Mouse (Mus musculus) liver, embryonic 12.5 days (tissue): Measurements from ENCODE around the gene Cd34. TPM values are rescaled to one million over a fixed set of nuclear protein-coding genes. Genes with fewer than 3 reads are reported as not detected.

Experiments used
- ATAC-seq: fragments of 200-750 bp; cut with Nextera tagmentation; 2 replicates; pipeline ENCODE4 v1.8.0; 2017; ENCODE audit warnings: moderate number of reproducible peaks, mild to moderate bottlenecking, moderate library complexity
- H3K27ac ChIP-seq: fragments of 300-500 bp; sonication (generic); 2 replicates; pipeline ENCODE4 v1.5.1; 2016; ENCODE audit warnings: mild to moderate bottlenecking
- H3K27me3 ChIP-seq: fragments of 300-500 bp; sonication (generic); replicated peaks from 2 replicates; pipeline ENCODE4 v1.6.1; 2016; ENCODE audit warnings: mild to moderate bottlenecking, moderate library complexity
- H3K36me3 ChIP-seq: fragments of 300-500 bp; sonication (generic); 2 replicates; pipeline ENCODE4 v1.6.1; 2016; ENCODE audit warnings: mild to moderate bottlenecking, moderate library complexity
- H3K4me1 ChIP-seq: fragments of 300-500 bp; sonication (generic); 2 replicates; pipeline ENCODE4 v1.6.1; 2016
- H3K4me2 ChIP-seq: fragments of 300-500 bp; sonication (generic); 2 replicates; pipeline ENCODE4 v1.6.1; 2016; ENCODE audit warnings: mild to moderate bottlenecking, moderate library complexity
- H3K4me3 ChIP-seq: fragments of 300-500 bp; sonication (generic); 2 replicates; pipeline ENCODE4 v1.5.1; 2016; ENCODE audit warnings: mild to moderate bottlenecking, moderate library complexity
- H3K9ac ChIP-seq: fragments of 300-500 bp; sonication (generic); 2 replicates; pipeline ENCODE4 v1.6.1; 2016; ENCODE audit warnings: mild to moderate bottlenecking, moderate library complexity
- H3K9me3 ChIP-seq: fragments of 300-500 bp; sonication (generic); replicated peaks from 2 replicates; pipeline ENCODE4 v1.6.1; 2016; ENCODE audit warnings: mild to moderate bottlenecking, moderate library complexity
- WGBS: fragments of 180-500 bp; shearing (Covaris S2); methylation state at CpG from one replicate; pipeline ENCODE4 v1.1.7; 2016; ENCODE audit not compliant: insufficient replicate concordance; 5-methylcytosine and 5-hydroxymethylcytosine counted together
- polyA plus RNA-seq: library from polyadenylated mRNA; unstranded; fragments of >200 nt; fragmentation: Nextera tagmentation; extraction: Ambion mirVana; gene quantifications from 2 replicates; pipeline ENCODE4 v1.2.1, GENCODE M21; 2016

Cd34 gene
- polyA plus RNA-seq, 1 experiment from 2014 or later: 28.3 TPM

DNA sequence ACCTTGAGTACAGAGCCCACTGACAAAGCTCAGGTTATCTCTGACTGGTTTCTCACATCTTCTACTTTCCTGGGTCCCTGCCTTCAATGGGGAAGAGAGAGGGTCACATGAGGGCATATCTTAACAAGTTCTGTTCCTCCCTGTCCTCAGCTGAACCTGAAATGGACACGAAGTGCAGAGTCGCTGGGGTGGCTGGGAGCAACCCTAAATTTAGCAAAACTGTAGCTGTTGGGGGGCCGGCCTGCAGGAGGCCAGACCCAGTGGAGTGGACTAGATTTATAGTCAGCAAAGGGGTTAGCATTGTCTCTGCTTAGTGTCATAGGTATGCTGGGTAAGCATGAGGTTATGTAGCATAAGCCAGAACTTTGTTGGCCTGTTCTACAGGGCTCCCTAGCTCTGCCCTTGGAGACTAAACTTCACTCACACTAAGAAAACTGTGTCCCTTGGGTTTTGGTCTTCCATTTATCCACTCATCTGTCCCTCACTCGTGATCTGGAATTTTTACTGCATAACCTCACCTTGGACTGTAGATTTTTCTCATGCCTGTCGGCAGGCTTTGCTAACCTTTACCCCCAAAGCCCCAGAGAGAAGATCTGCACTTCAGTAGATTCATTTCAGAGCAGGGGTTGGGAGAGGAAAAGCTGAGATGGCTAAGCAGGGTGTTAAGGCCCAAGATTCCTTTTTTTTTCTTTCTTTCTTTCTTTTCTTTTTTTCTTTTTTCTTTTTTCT lies 54.1 kb downstream of the Cd34 start:
- H3K36me3 ChIP-seq: no peaks in the 10 kb centered on the region
- ATAC-seq: 0 out of 2 replicates have a peak, but pooled peaks have one; percentile 19
- no peaks in the 10 kb centered on the region for H3K27me3 ChIP-seq
- H3K4me2 ChIP-seq: no peak overlapping the region
- WGBS: 54% methylated on average over 5 of the region's 5 CpGs
- no peak overlapping the region for H3K27ac ChIP-seq
- H3K4me3 ChIP-seq: no peak overlapping the region
- peaks cover 30% of the 10 kb centered on the region for H3K4me1 ChIP-seq
- no peak overlapping the region for H3K9ac ChIP-seq
- H3K9me3 ChIP-seq: no peaks in the 10 kb centered on the region

DNA sequence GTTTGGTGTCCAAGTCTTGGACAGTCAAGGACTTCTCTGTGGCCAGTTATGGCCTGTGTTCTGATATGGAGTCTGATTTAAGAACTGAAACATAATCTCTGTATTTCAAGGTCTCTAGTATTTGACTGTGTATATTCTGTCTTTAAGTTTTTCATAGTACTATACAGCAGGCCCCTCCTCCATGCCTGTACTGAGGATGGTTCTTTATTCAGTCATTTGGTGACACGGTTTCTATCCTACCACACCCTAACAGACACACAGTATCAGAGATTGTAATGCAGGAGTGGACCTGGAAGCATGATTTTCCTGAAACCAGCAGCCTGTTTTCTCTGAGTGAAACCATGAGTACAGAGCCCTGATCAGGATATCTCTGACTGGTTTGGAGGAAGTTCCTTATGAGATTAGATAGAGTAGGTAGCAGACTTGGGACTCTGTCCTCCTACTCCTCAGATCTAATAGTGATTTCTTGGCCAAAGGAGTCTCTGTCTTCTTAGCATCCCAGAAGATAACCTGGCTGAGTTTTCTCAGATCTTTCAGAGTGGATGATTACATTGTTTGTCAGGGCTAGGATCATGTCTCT lies 54.9 kb downstream of the Cd34 start:
- no peaks in the 10 kb centered on the region for H3K36me3 ChIP-seq
- no peak overlapping the region for H3K9ac ChIP-seq
- 29% methylated on average over 1 of the region's 1 CpGs for WGBS
- H3K27me3 ChIP-seq: no peaks in the 10 kb centered on the region
- no peaks in the 10 kb centered on the region for H3K9me3 ChIP-seq
- H3K4me1 ChIP-seq: peaks cover 30% of the 10 kb centered on the region
- H3K4me2 ChIP-seq: no peak overlapping the region
- no peak overlapping the region for H3K4me3 ChIP-seq
- H3K27ac ChIP-seq: no peak overlapping the region
- ATAC-seq: peak; percentile 36; the same call in 1 of the 2 replicates

DNA sequence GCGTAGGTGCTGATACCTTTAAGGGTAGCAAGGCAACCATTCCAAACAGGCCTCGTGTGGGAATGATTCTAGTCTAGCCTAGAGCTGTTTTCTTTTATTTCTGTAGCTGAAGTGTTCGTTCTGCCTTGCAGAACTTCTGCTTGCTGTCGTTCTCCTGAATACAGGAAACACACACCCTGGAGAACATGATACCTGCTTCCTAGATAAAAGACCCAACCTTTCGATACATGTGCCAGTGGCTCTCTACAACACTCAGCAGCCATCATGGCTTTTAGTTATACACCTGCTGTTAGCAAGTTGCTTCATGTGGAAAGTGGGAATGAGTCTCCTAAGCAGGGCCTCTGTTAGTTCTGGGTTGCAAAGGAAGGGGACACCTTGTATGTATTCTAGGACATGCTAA lies 55.6 kb downstream of the Cd34 start:
- H3K4me3 ChIP-seq: no peak overlapping the region
- H3K36me3 ChIP-seq: no peaks in the 10 kb centered on the region
- 41% methylated on average over 5 of the region's 5 CpGs for WGBS
- H3K4me2 ChIP-seq: no peak overlapping the region
- no peak overlapping the region for H3K27ac ChIP-seq
- no peaks in the 10 kb centered on the region for H3K9me3 ChIP-seq
- no peak overlapping the region for H3K9ac ChIP-seq
- H3K4me1 ChIP-seq: peaks cover 30% of the 10 kb centered on the region
- no peaks in the 10 kb centered on the region for H3K27me3 ChIP-seq
- ATAC-seq: no peak

DNA sequence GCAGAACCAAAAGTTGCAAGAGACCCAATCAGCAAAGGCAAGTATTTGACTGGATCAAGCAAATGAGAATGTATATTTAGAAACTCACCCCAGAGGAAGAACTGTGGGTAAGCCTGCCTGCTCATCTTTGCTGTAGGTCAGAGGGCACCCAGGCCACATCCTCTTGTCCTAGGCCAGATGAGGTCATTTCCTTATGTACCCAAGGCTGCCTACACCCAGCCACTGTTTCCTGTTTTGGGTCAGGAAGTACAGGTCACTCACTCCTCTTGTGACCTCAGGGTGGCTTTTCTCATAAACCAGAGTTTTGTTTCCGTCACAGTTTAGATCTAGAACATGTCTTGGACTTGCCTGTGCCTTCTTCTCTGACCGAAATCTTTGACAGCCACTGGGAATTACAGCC lies 56.6 kb downstream of the Cd34 start:
- Histone ChIP-seq H3K36me3 (no peaks in the 10 kb centered on the region), H3K9me3 (no peaks in the 10 kb centered on the region), H3K9ac (no peak overlapping the region), H3K4me1 (peaks cover 30% of the 10 kb centered on the region), H3K4me3 (no peak overlapping the region), H3K4me2 (no peak overlapping the region), H3K27ac (no peak overlapping the region), H3K27me3 (no peaks in the 10 kb centered on the region)
- WGBS: 59% methylated on average over 2 of the region's 2 CpGs
- peak; percentile 45; the same call in 1 of the 2 replicates for ATAC-seq

DNA sequence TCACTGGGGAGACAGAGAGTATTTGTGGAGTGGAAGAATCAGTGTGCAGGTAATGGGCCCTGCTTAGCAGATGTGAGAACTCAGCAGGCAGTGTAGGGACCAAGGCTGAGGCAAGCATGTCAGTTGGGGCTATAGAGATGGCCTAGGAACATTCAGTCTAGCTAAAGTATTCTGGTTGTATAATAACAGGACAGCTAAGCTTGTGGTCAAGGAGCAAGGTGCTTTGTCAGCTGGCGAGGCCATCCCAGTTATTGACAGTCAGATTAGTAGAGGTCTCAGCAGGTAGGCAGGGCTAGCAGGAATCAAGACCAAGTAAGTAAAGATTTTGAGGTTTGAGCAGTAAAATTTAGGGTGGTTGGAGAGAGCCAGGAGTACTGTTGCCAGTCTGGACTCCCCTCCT lies 59.8 kb downstream of the Cd34 start:
- WGBS: 55% methylated on average over 1 of the region's 1 CpGs
- Histone ChIP-seq H3K27ac (no peak overlapping the region), H3K4me2 (no peak overlapping the region), H3K9ac (no peak overlapping the region), H3K4me3 (no peak overlapping the region), H3K4me1 (peaks cover 9% of the 10 kb centered on the region), H3K9me3 (no peaks in the 10 kb centered on the region), H3K36me3 (no peaks in the 10 kb centered on the region), H3K27me3 (no peaks in the 10 kb centered on the region)
- ATAC-seq: no peak

DNA sequence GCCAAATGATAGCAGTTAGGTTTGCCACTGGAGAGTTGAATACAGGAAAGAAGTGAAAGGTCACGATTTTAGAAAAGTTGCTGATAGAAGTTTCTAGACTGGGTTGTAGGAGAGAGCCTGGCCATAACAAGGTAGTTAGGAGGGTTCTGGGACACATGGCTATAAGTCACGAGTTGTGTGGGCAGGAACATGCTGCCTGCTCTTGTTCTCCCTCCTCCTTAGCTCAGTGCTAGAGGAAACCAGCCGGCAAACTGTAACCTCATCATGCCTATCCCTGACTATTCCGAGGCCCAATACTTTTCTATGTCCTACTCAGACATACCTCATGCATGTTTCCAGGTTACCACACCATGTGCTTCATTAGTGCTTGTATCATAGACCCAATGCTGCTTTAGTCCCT lies 64.7 kb downstream of the Cd34 start:
- H3K9ac ChIP-seq: no peak overlapping the region
- no peaks in the 10 kb centered on the region for H3K4me1 ChIP-seq
- 69% methylated on average over 4 of the region's 4 CpGs for WGBS
- ATAC-seq: no peak
- H3K4me3 ChIP-seq: no peak overlapping the region
- no peak overlapping the region for H3K4me2 ChIP-seq
- no peaks in the 10 kb centered on the region for H3K27me3 ChIP-seq
- H3K9me3 ChIP-seq: no peaks in the 10 kb centered on the region
- H3K36me3 ChIP-seq: no peaks in the 10 kb centered on the region
- H3K27ac ChIP-seq: no peak overlapping the region

DNA sequence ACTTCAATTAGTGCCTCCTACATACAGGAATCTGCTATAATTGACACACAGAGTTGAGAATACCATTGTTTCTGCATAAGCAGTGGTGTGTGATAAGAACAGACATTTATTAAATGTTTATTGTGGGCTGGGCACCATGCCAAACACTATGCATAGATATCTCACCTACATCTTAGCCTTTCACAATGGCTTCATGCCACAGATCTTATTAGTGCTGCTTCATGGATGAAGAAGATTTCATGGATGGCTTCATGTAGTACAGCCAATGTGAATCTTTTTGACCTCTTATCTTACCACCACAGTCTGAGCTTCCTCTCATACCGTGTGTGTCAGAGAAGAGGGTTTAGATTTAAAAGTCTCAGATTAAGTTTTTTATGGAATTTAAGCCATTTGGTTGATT lies 65.6 kb downstream of the Cd34 start:
- H3K9ac ChIP-seq: no peak overlapping the region
- H3K4me2 ChIP-seq: no peak overlapping the region
- no peak overlapping the region for H3K27ac ChIP-seq
- H3K9me3 ChIP-seq: no peaks in the 10 kb centered on the region
- H3K4me1 ChIP-seq: no peaks in the 10 kb centered on the region
- H3K4me3 ChIP-seq: no peak overlapping the region
- 26% methylated on average over 1 of the region's 1 CpGs for WGBS
- no peak for ATAC-seq
- H3K36me3 ChIP-seq: no peaks in the 10 kb centered on the region
- no peaks in the 10 kb centered on the region for H3K27me3 ChIP-seq

DNA sequence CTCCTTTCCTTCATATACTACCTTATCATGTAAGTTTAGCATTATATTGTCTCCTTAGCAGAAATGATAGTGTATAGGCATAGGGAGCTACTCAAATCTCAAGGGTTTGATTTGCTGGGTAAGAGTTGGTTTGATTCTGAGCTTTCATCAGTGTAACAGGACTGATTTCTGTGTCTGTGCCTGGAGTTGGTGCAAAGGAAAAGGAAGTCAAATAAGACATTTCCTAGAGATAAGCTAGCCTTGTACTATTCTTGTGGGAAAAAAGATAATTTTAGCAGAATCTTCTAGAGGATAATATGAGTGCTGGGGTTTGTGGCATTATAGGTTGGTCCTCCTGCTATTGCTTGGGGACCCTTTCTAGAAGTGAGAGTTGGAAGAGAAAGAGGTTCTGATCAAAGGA lies 67.6 kb downstream of the Cd34 start:
- H3K9ac ChIP-seq: no peak overlapping the region
- ATAC-seq: no peak
- no peak overlapping the region for H3K27ac ChIP-seq
- no peak overlapping the region for H3K4me2 ChIP-seq
- no peaks in the 10 kb centered on the region for H3K36me3 ChIP-seq
- no peaks in the 10 kb centered on the region for H3K4me1 ChIP-seq
- H3K4me3 ChIP-seq: no peak overlapping the region
- no peaks in the 10 kb centered on the region for H3K27me3 ChIP-seq
- H3K9me3 ChIP-seq: no peaks in the 10 kb centered on the region

Other genes with a start within 250 kb of the Cd34 start
- gene Cd46, start 153.4 kb downstream of the Cd34 start, polyA plus RNA-seq: 0.90 and 1.1 TPM in 2 replicates
- gene Cr1l, start 192.8 kb downstream of the Cd34 start, polyA plus RNA-seq: 68.7 and 75.2 TPM in 2 replicates
- 0.10 TPM in 1 of 2 replicates, not detected in the other for gene Cr2, start 237.9 kb downstream of the Cd34 start, polyA plus RNA-seq